Mouse (Mus musculus): ENCODE measurements at regions not wholly inside any gene's neighbourhood (a gene's known extent, or its start where the extent isn't known, plus 50 kb on each side); places are given as distances from the start of the nearest gene placed in this dataset.

- Histone ChIP-seq H3K4me2 (ENCODE audit: low read depth) (no peak overlapping the region), H3K27me3 (ENCODE audit: control insufficient read depth, insufficient read depth, low read length) (no peaks in the 10 kb centered on the region), H3K9ac (ENCODE audit: low read length) (no peak overlapping the region), H3K4me1 (ENCODE audit: control insufficient read depth, insufficient read depth, low read length) (no peaks in the 10 kb centered on the region), H3K9me3 (ENCODE audit: control insufficient read depth, low read length) (no peaks in the 10 kb centered on the region), H3K36me3 (ENCODE audit: control insufficient read depth, insufficient read depth, low read length) (no peaks in the 10 kb centered on the region), H3K27ac (ENCODE audit: low read depth, low read length) (no peak overlapping the region), H3K4me3 (ENCODE audit: low read depth, low read length) (no peak overlapping the region)
- DNase-seq (ENCODE audit: low spot score) (no peak), ATAC-seq (ENCODE audit: insufficient read depth, low FRiP score, low TSS enrichment) (no peak)
- 80% methylated on average over 2 of the region's 2 CpGs for WGBS
These were observed 133.9 kb upstream of the Tfap2d start for GRCm38 (mm10) chr1:18968935-18969334.

GRCm38 (mm10) chr1:18970173-18970572 lies 132.6 kb upstream of the Tfap2d start:
- Histone ChIP-seq H3K4me2 (ENCODE audit: low read depth) (no peak overlapping the region), H3K27me3 (ENCODE audit: control insufficient read depth, insufficient read depth, low read length) (no peaks in the 10 kb centered on the region), H3K27ac (ENCODE audit: low read depth, low read length) (no peak overlapping the region), H3K4me1 (ENCODE audit: control insufficient read depth, insufficient read depth, low read length) (no peaks in the 10 kb centered on the region), H3K9ac (ENCODE audit: low read length) (no peak overlapping the region), H3K36me3 (ENCODE audit: control insufficient read depth, insufficient read depth, low read length) (no peaks in the 10 kb centered on the region), H3K4me3 (ENCODE audit: low read depth, low read length) (no peak overlapping the region), H3K9me3 (ENCODE audit: control insufficient read depth, low read length) (no peaks in the 10 kb centered on the region)
- no peak for ATAC-seq (ENCODE audit: insufficient read depth, low FRiP score, low TSS enrichment)
- no peak for DNase-seq (ENCODE audit: low spot score)

GRCm38 (mm10) chr1:18973826-18974620 lies 128.8 kb upstream of the Tfap2d start:
- H3K27me3 ChIP-seq (ENCODE audit: control insufficient read depth, insufficient read depth, low read length): no peaks in the 10 kb centered on the region
- H3K27ac ChIP-seq (ENCODE audit: low read depth, low read length): no peak overlapping the region
- no peaks in the 10 kb centered on the region for H3K36me3 ChIP-seq (ENCODE audit: control insufficient read depth, insufficient read depth, low read length)
- no peak for DNase-seq (ENCODE audit: low spot score)
- ATAC-seq (ENCODE audit: insufficient read depth, low FRiP score, low TSS enrichment): no peak
- no peak overlapping the region for H3K9ac ChIP-seq (ENCODE audit: low read length)
- no peaks in the 10 kb centered on the region for H3K4me1 ChIP-seq (ENCODE audit: control insufficient read depth, insufficient read depth, low read length)
- H3K4me2 ChIP-seq (ENCODE audit: low read depth): no peak overlapping the region
- WGBS: 76% methylated on average over 6 of the region's 6 CpGs
- no peaks in the 10 kb centered on the region for H3K9me3 ChIP-seq (ENCODE audit: control insufficient read depth, low read length)
- H3K4me3 ChIP-seq (ENCODE audit: low read depth, low read length): no peak overlapping the region

- Histone ChIP-seq H3K36me3 (ENCODE audit: control insufficient read depth, insufficient read depth, low read length) (no peaks in the 10 kb centered on the region), H3K9ac (ENCODE audit: low read length) (no peak overlapping the region), H3K9me3 (ENCODE audit: control insufficient read depth, low read length) (no peaks in the 10 kb centered on the region), H3K27ac (ENCODE audit: low read depth, low read length) (no peak overlapping the region), H3K4me2 (ENCODE audit: low read depth) (no peak overlapping the region), H3K4me3 (ENCODE audit: low read depth, low read length) (no peak overlapping the region), H3K4me1 (ENCODE audit: control insufficient read depth, insufficient read depth, low read length) (no peaks in the 10 kb centered on the region), H3K27me3 (ENCODE audit: control insufficient read depth, insufficient read depth, low read length) (no peaks in the 10 kb centered on the region)
- no peak for DNase-seq (ENCODE audit: low spot score)
- ATAC-seq (ENCODE audit: insufficient read depth, low FRiP score, low TSS enrichment): no peak
- WGBS: 83% methylated on average over 2 of the region's 2 CpGs
These were observed 127.9 kb upstream of the Tfap2d start for GRCm38 (mm10) chr1:18974860-18975439.

- Histone ChIP-seq H3K36me3 (ENCODE audit: control insufficient read depth, insufficient read depth, low read length) (no peaks in the 10 kb centered on the region), H3K27me3 (ENCODE audit: control insufficient read depth, insufficient read depth, low read length) (no peaks in the 10 kb centered on the region), H3K4me3 (ENCODE audit: low read depth, low read length) (no peak overlapping the region), H3K9ac (ENCODE audit: low read length) (no peak overlapping the region), H3K4me2 (ENCODE audit: low read depth) (no peak overlapping the region), H3K4me1 (ENCODE audit: control insufficient read depth, insufficient read depth, low read length) (no peaks in the 10 kb centered on the region), H3K27ac (ENCODE audit: low read depth, low read length) (no peak overlapping the region), H3K9me3 (ENCODE audit: control insufficient read depth, low read length) (no peaks in the 10 kb centered on the region)
- WGBS: 84% methylated on average over 2 of the region's 2 CpGs
- ATAC-seq (ENCODE audit: insufficient read depth, low FRiP score, low TSS enrichment) (no peak), DNase-seq (ENCODE audit: low spot score) (no peak)
These were observed 127.3 kb upstream of the Tfap2d start for GRCm38 (mm10) chr1:18975500-18975899.

DNA sequence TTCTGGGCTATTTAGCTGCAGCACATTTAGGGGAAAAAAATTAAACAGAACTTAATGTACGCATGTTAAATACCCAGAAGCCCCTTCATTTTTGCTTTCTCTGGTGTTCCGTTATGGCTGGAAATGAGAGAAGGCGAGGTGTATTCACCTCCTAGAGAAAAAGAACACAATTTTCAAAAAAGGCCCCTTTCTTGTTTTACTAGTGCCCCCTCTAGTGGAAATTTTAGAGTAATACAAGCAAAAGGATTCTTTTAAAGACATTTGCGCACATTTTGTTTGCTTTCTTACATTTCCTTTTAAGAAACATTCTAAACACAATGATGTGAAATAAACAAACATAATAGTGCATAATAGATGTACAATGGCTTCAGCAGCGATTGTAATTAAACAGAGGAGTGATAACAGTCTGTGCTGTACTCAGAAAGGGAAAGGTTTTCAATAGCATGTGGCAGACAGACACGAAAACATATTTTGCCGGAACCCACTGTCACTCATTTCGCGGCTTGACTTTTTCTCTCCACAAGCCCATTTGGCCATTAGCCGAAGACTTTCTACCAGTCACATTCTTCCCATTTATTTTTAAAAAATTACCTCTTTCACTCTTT lies 126.0 kb upstream of the Tfap2d start:
- Histone ChIP-seq H3K4me3 (ENCODE audit: low read depth, low read length) (no peak overlapping the region), H3K9me3 (ENCODE audit: control insufficient read depth, low read length) (no peaks in the 10 kb centered on the region), H3K4me2 (ENCODE audit: low read depth) (no peak overlapping the region), H3K36me3 (ENCODE audit: control insufficient read depth, insufficient read depth, low read length) (no peaks in the 10 kb centered on the region), H3K27ac (ENCODE audit: low read depth, low read length) (no peak overlapping the region), H3K27me3 (ENCODE audit: control insufficient read depth, insufficient read depth, low read length) (no peaks in the 10 kb centered on the region), H3K9ac (ENCODE audit: low read length) (no peak overlapping the region), H3K4me1 (ENCODE audit: control insufficient read depth, insufficient read depth, low read length) (no peaks in the 10 kb centered on the region)
- DNase-seq (ENCODE audit: low spot score) (peak; percentile 37), ATAC-seq (ENCODE audit: insufficient read depth, low FRiP score, low TSS enrichment) (no peak)
- WGBS: 47% methylated on average over 10 of the region's 10 CpGs

DNA sequence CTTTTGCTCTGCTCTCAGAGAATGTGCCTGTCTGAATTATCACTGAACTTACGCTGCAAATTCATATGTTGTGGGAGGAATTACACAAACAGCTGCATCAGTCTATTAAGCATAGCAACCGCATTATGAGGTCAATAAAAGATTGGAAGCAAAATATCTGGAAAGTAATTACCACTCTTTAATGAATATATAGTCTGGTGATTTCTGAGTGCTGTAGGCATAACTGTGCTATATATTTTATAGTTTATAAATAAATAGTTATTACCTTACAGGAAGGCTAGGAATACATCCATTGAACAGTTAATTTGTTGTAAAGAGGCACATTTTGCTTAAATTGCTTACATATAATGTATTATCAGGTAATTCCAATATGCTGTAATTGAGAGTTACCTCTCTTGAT lies 123.7 kb upstream of the Tfap2d start:
- H3K27me3 ChIP-seq (ENCODE audit: control insufficient read depth, insufficient read depth, low read length): no peaks in the 10 kb centered on the region
- DNase-seq (ENCODE audit: low spot score) (no peak), ATAC-seq (ENCODE audit: insufficient read depth, low FRiP score, low TSS enrichment) (no peak)
- no peak overlapping the region for H3K27ac ChIP-seq (ENCODE audit: low read depth, low read length)
- no peak overlapping the region for H3K4me3 ChIP-seq (ENCODE audit: low read depth, low read length)
- no peaks in the 10 kb centered on the region for H3K36me3 ChIP-seq (ENCODE audit: control insufficient read depth, insufficient read depth, low read length)
- no peaks in the 10 kb centered on the region for H3K4me1 ChIP-seq (ENCODE audit: control insufficient read depth, insufficient read depth, low read length)
- 77% methylated on average over 2 of the region's 2 CpGs for WGBS
- H3K4me2 ChIP-seq (ENCODE audit: low read depth): no peak overlapping the region
- no peaks in the 10 kb centered on the region for H3K9me3 ChIP-seq (ENCODE audit: control insufficient read depth, low read length)
- H3K9ac ChIP-seq (ENCODE audit: low read length): no peak overlapping the region

GRCm38 (mm10) chr1:19016778-19017177 lies 86.0 kb upstream of the Tfap2d start:
- 89% methylated on average over 1 of the region's 1 CpGs for WGBS
- ATAC-seq (ENCODE audit: insufficient read depth, low FRiP score, low TSS enrichment): no peak

More at GRCm38 (mm10) chr1:19016778-19017177, 86.0 kb upstream of the Tfap2d start:
- no peaks in the 10 kb centered on the region for H3K9me3 ChIP-seq (ENCODE audit: control insufficient read depth, low read length)
- H3K4me2 ChIP-seq (ENCODE audit: low read depth): no peak overlapping the region
- H3K9ac ChIP-seq (ENCODE audit: low read length): no peak overlapping the region
- H3K27ac ChIP-seq (ENCODE audit: low read depth, low read length): no peak overlapping the region
- no peaks in the 10 kb centered on the region for H3K27me3 ChIP-seq (ENCODE audit: control insufficient read depth, insufficient read depth, low read length)
- DNase-seq (ENCODE audit: low spot score): no peak
- H3K4me1 ChIP-seq (ENCODE audit: control insufficient read depth, insufficient read depth, low read length): no peaks in the 10 kb centered on the region
- H3K36me3 ChIP-seq (ENCODE audit: control insufficient read depth, insufficient read depth, low read length): no peaks in the 10 kb centered on the region
- H3K4me3 ChIP-seq (ENCODE audit: low read depth, low read length): no peak overlapping the region
